Mouse (Mus musculus) cerebellum, adult 2 months (tissue): ENCODE measurements around the gene Eya3.

Source experiments
- CTCF ChIP-seq: fragments of 200-500 bp; IDR thresholded peaks from 2 replicates; pipeline ENCODE4 v1.5.1; 2011; ENCODE audit warnings: low read depth, mild to moderate bottlenecking, control low read depth, low read length, moderate library complexity, borderline replicate concordance; ENCODE audit not compliant: insufficient read depth
- POLR2A ChIP-seq: fragments of 200-500 bp; IDR thresholded peaks from 2 replicates; pipeline ENCODE4 v1.6.1; 2011; ENCODE audit warnings: low read length, control low read depth, borderline replicate concordance; ENCODE audit not compliant: insufficient read depth

DNA sequence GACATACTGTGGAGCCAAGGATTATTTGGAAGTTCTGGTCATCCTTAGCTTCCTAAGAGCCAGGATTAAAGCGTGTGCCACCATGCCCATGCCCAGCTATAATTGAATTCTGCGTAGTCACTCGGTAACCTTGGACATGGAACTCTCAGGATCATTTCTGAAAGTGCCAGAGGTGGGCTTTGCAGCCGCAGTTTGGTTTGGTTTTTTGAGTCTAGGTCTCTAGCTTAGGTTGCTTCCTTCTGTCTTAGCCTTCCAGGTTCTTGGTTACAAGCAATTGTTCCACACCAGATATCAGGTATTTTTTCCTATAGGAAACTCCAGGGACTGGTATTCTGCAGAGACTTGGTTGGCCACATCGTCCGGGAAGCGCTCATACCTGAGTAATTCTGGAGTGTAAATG, 74.4 kb downstream of the Eya3 start:
- no peak for TF ChIP-seq POLR2A
- TF ChIP-seq CTCF = no peak
